In the genomic region with DNA sequence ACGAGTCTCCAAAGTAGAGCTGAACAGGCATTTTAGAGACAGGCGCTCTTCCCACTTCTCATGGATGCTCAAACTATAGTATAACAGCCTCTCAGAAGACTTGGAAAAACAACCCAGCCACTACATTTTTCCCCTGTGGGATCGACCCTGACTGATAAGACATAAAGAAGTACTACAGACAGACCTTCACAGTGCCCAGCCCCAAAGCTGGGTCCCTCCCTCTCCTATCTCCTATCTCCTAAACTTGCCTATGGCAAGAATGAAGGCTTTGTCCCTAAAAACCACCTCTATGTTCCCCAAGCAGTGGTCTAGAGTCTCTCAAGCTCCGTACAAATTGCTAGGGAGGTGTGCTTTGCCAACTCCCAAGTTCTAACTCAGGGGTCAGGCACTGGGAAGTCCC, we compare ENCODE assay signal across 23 mouse cellular contexts.
"Had no signal": no experiment of that assay in that cellular context is flagged by ENCODE, and none has a peak within 500 bp of the region (broad histone marks: within the 10 kb centered on the region; RNA-seq: fewer than 3 reads in every experiment).

No protein-coding gene starts in this region.

- H3K4me2 ChIP-seq: heart, embryonic 12.5 days; hindbrain, embryonic 12.5 days; hindbrain, embryonic 14.5 days; intestine, embryonic 15.5 days; limb, embryonic 13.5 days; limb, embryonic 15.5 days had no signal

- H3K9ac ChIP-seq: heart, embryonic 12.5 days; hindbrain, embryonic 12.5 days; hindbrain, embryonic 14.5 days; intestine, embryonic 15.5 days; limb, embryonic 13.5 days; limb, embryonic 15.5 days; liver, embryonic 14.5 days had no signal

- DNase-seq: gastrocnemius, postnatal 25 days; heart, adult 2 months; heart, postnatal 10 days; heart, postnatal 4 days; kidney, adult 18-20 months; kidney, adult 8-10 months; kidney, postnatal 14 days; kidney, postnatal 36 days; layer of hippocampus, adult 9-11 months; layer of hippocampus, postnatal 36 days; left cerebral cortex, postnatal 4 days had no signal

- H3K27ac ChIP-seq: heart, adult 2 months; hindbrain, embryonic 10.5 days; hindbrain, embryonic 12.5 days; hindbrain, embryonic 14.5 days; intestine, embryonic 15.5 days; kidney, postnatal 0 days; limb, embryonic 13.5 days; limb, embryonic 15.5 days; liver, embryonic 14.5 days had no signal

- ATAC-seq: hindbrain, embryonic 16.5 days; inflammation-experienced regulatory T-cells, adult 6 months; intestine, embryonic 15.5 days; intestine, postnatal 0 days had no signal

- H3K9me3 ChIP-seq: hindbrain, embryonic 12.5 days; intestine, embryonic 15.5 days; limb, embryonic 15.5 days had no signal

- H3K4me3 ChIP-seq: heart, adult 2 months; heart, embryonic 12.5 days; hindbrain, embryonic 10.5 days; hindbrain, embryonic 12.5 days; intestine, embryonic 15.5 days; limb, embryonic 13.5 days; limb, embryonic 15.5 days had no signal

- H3K27me3 ChIP-seq: heart, embryonic 12.5 days; hindbrain, embryonic 12.5 days; intestine, embryonic 15.5 days; limb, embryonic 13.5 days; limb, embryonic 15.5 days had no signal

- H3K4me1 ChIP-seq: hindbrain, embryonic 10.5 days; hindbrain, embryonic 12.5 days; intestine, embryonic 15.5 days; limb, embryonic 13.5 days; limb, embryonic 15.5 days had no signal
